Mouse (Mus musculus) CH12.LX (cell line): ENCODE measurements around the gene L2hgdh.
A peak's percentile ranks its signal among the peaks of the same experiment; 100 is the strongest.

ENCODE experiments used
- CTCF ChIP-seq, 2 experiments: IDR thresholded peaks in 1 of 2; conservative IDR thresholded peaks in 1 of 2; 2 replicates each; pipeline ENCODE4 v1.5.1; 2011 to 2012; ENCODE audit warnings: low read depth in 2 of 2, low read length in 2 of 2, improper control_type of control experiment in 1 of 2, inconsistent platforms in 1 of 2, mild to moderate bottlenecking in 1 of 2, moderate library complexity in 1 of 2
- MXI1 ChIP-seq: IDR thresholded peaks from 2 replicates; pipeline ENCODE4 v1.6.1; 2011; ENCODE audit warnings: mild to moderate bottlenecking, low read depth, low read length, improper control_type of control experiment
- RAD21 ChIP-seq: IDR thresholded peaks from 2 replicates; pipeline ENCODE4 v1.6.1; 2011; ENCODE audit warnings: low read depth, mild to moderate bottlenecking, low read length, improper control_type of control experiment, moderate library complexity
- TBP ChIP-seq: conservative IDR thresholded peaks from 2 replicates; pipeline ENCODE4 v1.6.1; 2011; ENCODE audit warnings: low read depth, low read length, improper control_type of control experiment
- UBTF ChIP-seq: IDR thresholded peaks from 2 replicates; pipeline ENCODE4 v1.6.1; 2012; ENCODE audit warnings: low read depth, mild to moderate bottlenecking, inconsistent platforms, low read length, improper control_type of control experiment, moderate library complexity
- USF1 ChIP-seq: IDR thresholded peaks from 2 replicates; pipeline ENCODE4 v1.6.1; 2014; ENCODE audit warnings: low read depth, mild to moderate bottlenecking, inconsistent platforms, low read length, improper control_type of control experiment
- ZKSCAN1 ChIP-seq: IDR thresholded peaks from 2 replicates; pipeline ENCODE4 v1.6.1; 2012; ENCODE audit warnings: low read depth, inconsistent platforms, low read length, improper control_type of control experiment, borderline replicate concordance

- peak; percentile 46 to 82 for TF ChIP-seq CTCF (conservative IDR thresholded peaks at IDR 0.05 in 1 of 2, IDR thresholded peaks at IDR 0.05 in 1 of 2; ENCODE audit: low read depth in 2 of 2, low read length in 2 of 2)
- no peak for TF ChIP-seq ZKSCAN1
- no peak for TF ChIP-seq UBTF
- TF ChIP-seq MXI1 = no peak
- peak; percentile 64; the same call in 1 of the 2 replicates for TF ChIP-seq TBP
- TF ChIP-seq USF1 = no peak
- peak; percentile 91 for TF ChIP-seq RAD21
These were observed 8.8 kb upstream of the L2hgdh start for GRCm38 (mm10) chr12:69733518-69733917.
